Mouse (Mus musculus) liver, adult 2 months (tissue): Measurements from ENCODE around the gene Cldn17. TPM values are rescaled to one million over a fixed set of nuclear protein-coding genes. Genes with fewer than 3 reads are reported as not detected.

Experiments
- DNase-seq: peaks from one replicate; pipeline ENCODE4 v3.0.0-alpha.2; 2011; ENCODE audit warnings: low read depth, low spot score; ENCODE audit errors: extremely low read depth
- H3K27ac ChIP-seq: fragments of 200-500 bp; replicated peaks from 2 replicates; pipeline ENCODE4 v1.5.1; 2012; ENCODE audit warnings: low read depth, mild to moderate bottlenecking, control low read depth, inconsistent platforms, low read length; ENCODE audit not compliant: insufficient read depth
- H3K27me3 ChIP-seq: fragments of 200-500 bp; 2 replicates; pipeline ENCODE4 v1.6.1; 2012; ENCODE audit warnings: mild to moderate bottlenecking, moderate library complexity, low read length, inconsistent platforms; ENCODE audit not compliant: control insufficient read depth, insufficient read depth
- H3K36me3 ChIP-seq: fragments of 200-500 bp; 2 replicates; pipeline ENCODE4 v1.6.1; 2012; ENCODE audit warnings: low read length, inconsistent platforms; ENCODE audit not compliant: control insufficient read depth, insufficient read depth
- H3K4me1 ChIP-seq: fragments of 200-500 bp; 2 replicates; pipeline ENCODE4 v1.6.1; 2011; ENCODE audit warnings: low read length; ENCODE audit not compliant: control insufficient read depth, insufficient read depth
- H3K4me3 ChIP-seq: fragments of 200-500 bp; 2 replicates; pipeline ENCODE4 v1.5.1; 2011; ENCODE audit warnings: low read depth, mild to moderate bottlenecking, control low read depth, low read length, moderate library complexity; ENCODE audit not compliant: insufficient read depth
- H3K79me2 ChIP-seq: fragments of 200-500 bp; 2 replicates; pipeline ENCODE4 v1.6.1; 2012; ENCODE audit warnings: inconsistent platforms, mild to moderate bottlenecking, low read length, moderate library complexity; ENCODE audit not compliant: control insufficient read depth, insufficient read depth
- H3K9ac ChIP-seq: fragments of 200-500 bp; 2 replicates; pipeline ENCODE4 v1.6.1; 2012; ENCODE audit warnings: low read depth, mild to moderate bottlenecking, control low read depth, inconsistent platforms, low read length
- CTCF ChIP-seq: fragments of 200-500 bp; IDR thresholded peaks from 2 replicates; pipeline ENCODE4 v1.5.1; 2011; ENCODE audit warnings: low read depth, low read length, control low read depth
- POLR2A ChIP-seq: fragments of 200-500 bp; IDR thresholded peaks from 2 replicates; pipeline ENCODE4 v1.6.1; 2011; ENCODE audit warnings: low read length, control low read depth; ENCODE audit not compliant: insufficient read depth; ENCODE audit errors: extremely low read depth
- WGBS: fragments of 180-500 bp; shearing (Covaris S2); methylation state at CpG from one replicate; pipeline ENCODE4 v1.1.7; 2018; 5-methylcytosine and 5-hydroxymethylcytosine counted together
- polyA plus RNA-seq: library from polyadenylated mRNA; depleted of rRNA; stranded (reverse); fragments of >200 nt; gene quantifications from 2 replicates; pipeline ENCODE4 v1.2.3, GENCODE M21; 2012; rRNA removed
- total RNA-seq: library from RNA; depleted of rRNA; stranded (reverse); fragments of >200 nt; gene quantifications from 2 replicates; pipeline ENCODE4 v1.2.3, GENCODE M21; 2014; rRNA removed

Gene Cldn17
- not detected in 2 replicates for total RNA-seq
- polyA plus RNA-seq: not detected in 2 replicates

GRCm38 (mm10) chr16:88506878-88507277 lies at the start of gene Cldn17:
Gene Cldn17 (minus strand): TSS chr16:88506978.
- WGBS: 94% methylated on average over 6 of the region's 6 CpGs
- TF ChIP-seq CTCF: no peak
- no peak for TF ChIP-seq POLR2A

GRCm38 (mm10) chr16:88542488-88542887 lies 35.7 kb upstream of the Cldn17 start:
- 54% methylated on average over 6 of the region's 6 CpGs for WGBS
- DNase-seq: peak; percentile 24
- TF ChIP-seq CTCF (peak; percentile 40), POLR2A (no peak)
- no peaks in the 10 kb centered on the region for H3K79me2 ChIP-seq
- H3K4me1 ChIP-seq: no peaks in the 10 kb centered on the region
- no peak overlapping the region for H3K4me3 ChIP-seq
- no peaks in the 10 kb centered on the region for H3K27me3 ChIP-seq
- no peaks in the 10 kb centered on the region for H3K36me3 ChIP-seq
- H3K27ac ChIP-seq: no peak overlapping the region
- H3K9ac ChIP-seq: no peak overlapping the region

More at GRCm38 (mm10) chr16:88506878-88507277, at the start of gene Cldn17:
- H3K4me1 ChIP-seq: no peaks in the 10 kb centered on the region
- no peak within 1 kb of the TSS for H3K4me3 ChIP-seq
- H3K27me3 ChIP-seq: no peaks in the 10 kb centered on the region
- H3K79me2 ChIP-seq: no peaks in the 10 kb centered on the region
- H3K36me3 ChIP-seq: no peaks in the 10 kb centered on the region
- no peak within 1 kb of the TSS for H3K27ac ChIP-seq
- DNase-seq: no peak
- H3K9ac ChIP-seq: no peak within 1 kb of the TSS

- DNase-seq: peak; percentile 4
- Histone ChIP-seq H3K4me1 (no peaks in the 10 kb centered on the region), H3K79me2 (no peaks in the 10 kb centered on the region), H3K4me3 (no peak overlapping the region), H3K27me3 (no peaks in the 10 kb centered on the region), H3K27ac (no peak overlapping the region), H3K36me3 (no peaks in the 10 kb centered on the region), H3K9ac (no peak overlapping the region)
- 33% methylated on average over 3 of the region's 3 CpGs for WGBS
- no peak for TF ChIP-seq POLR2A
- TF ChIP-seq CTCF: no peak
These were observed 33.2 kb upstream of the Cldn17 start for GRCm38 (mm10) chr16:88539841-88540487.

- H3K4me1 ChIP-seq: no peaks in the 10 kb centered on the region
- no peak for DNase-seq
- no peak for TF ChIP-seq POLR2A
- no peak for TF ChIP-seq CTCF
- no peak overlapping the region for H3K9ac ChIP-seq
- no peaks in the 10 kb centered on the region for H3K79me2 ChIP-seq
- no peak overlapping the region for H3K27ac ChIP-seq
- no peaks in the 10 kb centered on the region for H3K27me3 ChIP-seq
- no peak overlapping the region for H3K4me3 ChIP-seq
- no peaks in the 10 kb centered on the region for H3K36me3 ChIP-seq
These were observed 4.6 kb upstream of the Cldn17 start for GRCm38 (mm10) chr16:88511348-88511747.

GRCm38 (mm10) chr16:88508150-88508549 lies 1.4 kb upstream of the Cldn17 start:
- no peak overlapping the region for H3K4me3 ChIP-seq
- TF ChIP-seq CTCF (no peak), POLR2A (no peak)
- H3K36me3 ChIP-seq: no peaks in the 10 kb centered on the region
- WGBS: 74% methylated on average over 4 of the region's 4 CpGs
- no peak overlapping the region for H3K27ac ChIP-seq
- H3K4me1 ChIP-seq: no peaks in the 10 kb centered on the region
- H3K27me3 ChIP-seq: no peaks in the 10 kb centered on the region
- H3K79me2 ChIP-seq: no peaks in the 10 kb centered on the region
- no peak overlapping the region for H3K9ac ChIP-seq
- DNase-seq: no peak

GRCm38 (mm10) chr16:88506338-88506737 lies 440 bp downstream of the Cldn17 start:
- no peaks in the 10 kb centered on the region for H3K4me1 ChIP-seq
- H3K27me3 ChIP-seq: no peaks in the 10 kb centered on the region
- H3K36me3 ChIP-seq: no peaks in the 10 kb centered on the region
- no peak overlapping the region for H3K9ac ChIP-seq
- TF ChIP-seq CTCF: no peak
- no peak for DNase-seq
- H3K79me2 ChIP-seq: no peaks in the 10 kb centered on the region
- WGBS: 94% methylated on average over 11 of the region's 11 CpGs
- no peak overlapping the region for H3K27ac ChIP-seq
- H3K4me3 ChIP-seq: no peak overlapping the region
